Mouse (Mus musculus) myocyte (in vitro differentiated cells): Measurements from ENCODE around the gene Eea1. TPM values are rescaled to one million over a fixed set of nuclear protein-coding genes. Genes with fewer than 3 reads are reported as not detected.

Experiments used
- H3K27me3 ChIP-seq: one replicate; pipeline ENCODE4 v1.6.1; 2011; ENCODE audit not compliant: control insufficient read depth, insufficient read depth, insufficient read length
- H3K36me3 ChIP-seq: one replicate; pipeline ENCODE4 v1.6.1; 2011; ENCODE audit not compliant: control insufficient read depth, insufficient read depth
- H3K4me2 ChIP-seq: one replicate; pipeline ENCODE4 v1.6.1; 2011; ENCODE audit warnings: low read depth, control low read depth
- H3K4me3 ChIP-seq: one replicate; pipeline ENCODE4 v1.5.1; 2011; ENCODE audit warnings: mild to moderate bottlenecking, control low read depth, moderate library complexity
- H3K79me2 ChIP-seq: one replicate; pipeline ENCODE4 v1.6.1; 2011; ENCODE audit not compliant: control insufficient read depth, insufficient read depth
- H3ac ChIP-seq: one replicate; pipeline ENCODE4 v1.6.1; 2011; ENCODE audit not compliant: control insufficient read depth, insufficient read length
- CEBPB ChIP-seq: IDR thresholded peaks from 2 replicates; pipeline ENCODE4 v1.6.1; 2011; ENCODE audit warnings: mild to moderate bottlenecking, moderate library complexity; ENCODE audit not compliant: poor library complexity, insufficient read depth, severe bottlenecking
- E2F4 ChIP-seq: IDR thresholded peaks from one replicate; pipeline ENCODE4 v1.6.1; 2011; ENCODE audit warnings: mild to moderate bottlenecking, control low read depth, moderate library complexity; ENCODE audit not compliant: insufficient read depth
- MAX ChIP-seq: IDR thresholded peaks from one replicate; pipeline ENCODE4 v1.6.1; 2011; ENCODE audit warnings: low read depth, mild to moderate bottlenecking, control low read depth
- MYOD1 ChIP-seq, 3 experiments: IDR thresholded peaks; one replicate each; pipeline ENCODE4 v1.6.1; 2011; ENCODE audit warnings: control low read depth in 2 of 3, low read depth in 2 of 3, mild to moderate bottlenecking in 2 of 3, moderate library complexity in 1 of 3; ENCODE audit not compliant: insufficient read length in 2 of 3, control insufficient read depth in 1 of 3
- MYOG ChIP-seq, 3 experiments: IDR thresholded peaks; one replicate each; pipeline ENCODE4 v1.6.1; 2011; ENCODE audit warnings: control low read depth in 2 of 3, low read depth in 2 of 3, mild to moderate bottlenecking in 2 of 3; ENCODE audit not compliant: insufficient read length in 2 of 3, control insufficient read depth in 1 of 3, insufficient read depth in 1 of 3
- POLR2A ChIP-seq: IDR thresholded peaks from one replicate; pipeline ENCODE4 v1.6.1; 2011; ENCODE audit warnings: low read depth, mild to moderate bottlenecking, control low read depth, moderate library complexity; ENCODE audit not compliant: insufficient read length
- POLR2AphosphoS2 ChIP-seq: IDR thresholded peaks from one replicate; pipeline ENCODE4 v1.6.1; 2011; ENCODE audit warnings: low read depth, control low read depth; ENCODE audit not compliant: insufficient read length
- REST ChIP-seq: IDR thresholded peaks from one replicate; pipeline ENCODE4 v1.6.1; 2011; ENCODE audit warnings: mild to moderate bottlenecking, control low read depth, moderate library complexity; ENCODE audit not compliant: insufficient read depth, insufficient read length
- SRF ChIP-seq: IDR thresholded peaks from one replicate; pipeline ENCODE4 v1.6.1; 2011; ENCODE audit warnings: low read depth; ENCODE audit not compliant: control insufficient read depth, insufficient read length
- TCF12 ChIP-seq: IDR thresholded peaks from one replicate; pipeline ENCODE4 v1.6.1; 2011; ENCODE audit warnings: mild to moderate bottlenecking, control low read depth; ENCODE audit not compliant: poor library complexity, insufficient read depth, severe bottlenecking
- TCF3 ChIP-seq: IDR thresholded peaks from one replicate; pipeline ENCODE4 v1.6.1; 2011; ENCODE audit warnings: low read depth, control low read depth; ENCODE audit not compliant: insufficient read length
- USF1 ChIP-seq: IDR thresholded peaks from one replicate; pipeline ENCODE4 v1.6.1; 2011; ENCODE audit warnings: low read depth, mild to moderate bottlenecking, control low read depth, moderate library complexity
- polyA plus RNA-seq: library from polyadenylated mRNA; unstranded; fragments of >200 nt; fragmentation: generic; extraction: Trizol; gene quantifications from one replicate; pipeline ENCODE4 v1.2.1, GENCODE M21; 2012; ENCODE audit warnings: missing spikeins

Gene Eea1
- polyA plus RNA-seq, 1 experiment, result 6.9 TPM

- H3K27me3 ChIP-seq, result no peaks in the 10 kb centered on the region
- no peak overlapping the region for H3K4me3 ChIP-seq
- H3K4me2 ChIP-seq, result no peak overlapping the region
- H3K36me3 ChIP-seq, result no peaks in the 10 kb centered on the region
- peaks cover 99% of the 10 kb centered on the region for H3K79me2 ChIP-seq
- no peak overlapping the region for H3ac ChIP-seq
- TF ChIP-seq USF1 (no peak), POLR2A (no peak), MAX (no peak), TCF12 (no peak), POLR2AphosphoS2 (no peak), MYOG (IDR thresholded peaks at IDR 0.05; ENCODE audit: control insufficient read depth in 1 of 3, insufficient read depth in 1 of 3, insufficient read length in 2 of 3, low read depth in 2 of 3) (no peak), MYOD1 (IDR thresholded peaks at IDR 0.05; ENCODE audit: control insufficient read depth in 1 of 3, insufficient read length in 2 of 3, low read depth in 2 of 3) (no peak)
Measured at GRCm38 (mm10) chr10:95950797-95951196, 10.3 kb downstream of the Eea1 start.

GRCm38 (mm10) chr10:95951346-95951745, 10.9 kb downstream of the Eea1 start:
- Histone ChIP-seq H3K36me3 (no peaks in the 10 kb centered on the region), H3K4me2 (no peak overlapping the region), H3K27me3 (no peaks in the 10 kb centered on the region), H3K4me3 (no peak overlapping the region), H3ac (no peak overlapping the region), H3K79me2 (peaks cover 99% of the 10 kb centered on the region)
- no peak for TF ChIP-seq TCF3
- TF ChIP-seq MAX, result no peak
- no peak for TF ChIP-seq USF1
- no peak for TF ChIP-seq MYOG (IDR thresholded peaks at IDR 0.05; ENCODE audit: control insufficient read depth in 1 of 3, insufficient read depth in 1 of 3, insufficient read length in 2 of 3, low read depth in 2 of 3)
- no peak for TF ChIP-seq SRF
- no peak for TF ChIP-seq POLR2AphosphoS2
- no peak for TF ChIP-seq TCF12
- TF ChIP-seq CEBPB, result no peak
- no peak for TF ChIP-seq MYOD1 (IDR thresholded peaks at IDR 0.05; ENCODE audit: control insufficient read depth in 1 of 3, insufficient read length in 2 of 3, low read depth in 2 of 3)
- no peak for TF ChIP-seq REST
- TF ChIP-seq E2F4, result no peak
- no peak for TF ChIP-seq POLR2A

DNA sequence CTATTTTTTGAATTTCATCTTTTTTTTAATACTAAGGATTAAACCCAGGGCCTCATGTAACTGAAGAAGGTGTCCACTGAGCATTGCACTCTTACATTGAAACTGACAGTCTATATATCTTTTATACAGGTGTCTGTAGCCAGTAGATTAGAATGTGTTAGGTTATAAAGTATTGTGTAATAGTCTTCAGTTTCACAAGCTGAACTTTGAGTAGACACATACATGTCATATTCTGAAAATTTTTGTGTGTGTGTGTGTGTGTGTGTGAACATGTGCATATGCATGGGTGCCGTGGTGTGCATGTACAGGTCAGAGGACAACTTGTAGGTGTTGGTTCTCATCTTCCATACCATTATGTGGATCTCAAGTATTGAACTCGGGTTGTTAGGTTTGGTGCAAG, 16.2 kb downstream of the Eea1 start:
- no peak overlapping the region for H3K4me3 ChIP-seq
- H3K79me2 ChIP-seq, result peaks cover 73% of the 10 kb centered on the region
- no peaks in the 10 kb centered on the region for H3K27me3 ChIP-seq
- no peak overlapping the region for H3K4me2 ChIP-seq
- H3ac ChIP-seq, result no peak overlapping the region
- no peaks in the 10 kb centered on the region for H3K36me3 ChIP-seq
- TF ChIP-seq TCF12, result no peak
- no peak for TF ChIP-seq MYOG (IDR thresholded peaks at IDR 0.05; ENCODE audit: control insufficient read depth in 1 of 3, insufficient read depth in 1 of 3, insufficient read length in 2 of 3, low read depth in 2 of 3)
- TF ChIP-seq POLR2A, result no peak
- TF ChIP-seq MAX, result no peak
- TF ChIP-seq CEBPB, result no peak
- no peak for TF ChIP-seq E2F4
- TF ChIP-seq SRF, result no peak
- TF ChIP-seq MYOD1 (IDR thresholded peaks at IDR 0.05; ENCODE audit: control insufficient read depth in 1 of 3, insufficient read length in 2 of 3, low read depth in 2 of 3), result no peak
- no peak for TF ChIP-seq POLR2AphosphoS2
- no peak for TF ChIP-seq REST
- no peak for TF ChIP-seq TCF3
- TF ChIP-seq USF1, result no peak

- Histone ChIP-seq H3K4me3 (no peak overlapping the region), H3K79me2 (peaks cover 64% of the 10 kb centered on the region), H3K4me2 (no peak overlapping the region), H3K27me3 (no peaks in the 10 kb centered on the region), H3ac (no peak overlapping the region), H3K36me3 (no peaks in the 10 kb centered on the region)
- TF ChIP-seq USF1 (no peak), SRF (no peak)
Measured at GRCm38 (mm10) chr10:95957574-95957973, 17.1 kb downstream of the Eea1 start.

DNA sequence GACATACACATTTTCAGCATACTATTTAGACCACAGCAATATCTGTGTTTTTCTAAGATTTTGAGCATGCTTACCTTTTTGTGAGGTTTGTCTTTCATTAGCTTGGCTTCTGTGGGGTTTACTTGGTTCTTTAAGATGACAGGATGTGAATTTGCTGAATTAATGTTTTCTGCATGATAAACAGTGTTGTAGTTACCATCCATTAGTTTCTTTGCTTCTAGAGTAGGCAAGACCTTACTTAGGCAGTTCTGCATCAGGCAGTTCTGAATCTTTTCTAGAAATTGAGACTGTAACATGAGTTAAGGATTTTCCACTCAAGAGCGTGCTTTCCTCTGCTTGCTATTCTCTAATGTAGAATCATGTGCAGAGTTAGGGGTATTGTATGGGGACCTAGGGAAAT, 24.2 kb downstream of the Eea1 start:
- H3K4me3 ChIP-seq, result no peak overlapping the region
- H3ac ChIP-seq, result no peak overlapping the region
- H3K4me2 ChIP-seq, result no peak overlapping the region
- TF ChIP-seq TCF3 (no peak), USF1 (no peak), REST (no peak), MYOG (IDR thresholded peaks at IDR 0.05; ENCODE audit: control insufficient read depth in 1 of 3, insufficient read depth in 1 of 3, insufficient read length in 2 of 3, low read depth in 2 of 3) (no peak), MAX (no peak), E2F4 (no peak), TCF12 (no peak), MYOD1 (IDR thresholded peaks at IDR 0.05; ENCODE audit: control insufficient read depth in 1 of 3, insufficient read length in 2 of 3, low read depth in 2 of 3) (no peak), POLR2A (no peak), SRF (no peak), CEBPB (no peak), POLR2AphosphoS2 (no peak)
- peaks cover 4% of the 10 kb centered on the region for H3K36me3 ChIP-seq
- H3K79me2 ChIP-seq, result peaks cover 72% of the 10 kb centered on the region
- H3K27me3 ChIP-seq, result no peaks in the 10 kb centered on the region
